Mouse (Mus musculus) lung, postnatal 10 days (tissue): Measurements from ENCODE around the gene Spast.

Source experiments
- DNase-seq: peaks from one replicate; pipeline ENCODE4 v3.0.0; 2021

The Spast gene

GRCm38 (mm10) chr17:74431481-74431880, 92.7 kb downstream of the Spast start:
- peak; percentile 14 for DNase-seq

GRCm38 (mm10) chr17:74432631-74433030, 93.8 kb downstream of the Spast start:
- DNase-seq: no peak

DNA sequence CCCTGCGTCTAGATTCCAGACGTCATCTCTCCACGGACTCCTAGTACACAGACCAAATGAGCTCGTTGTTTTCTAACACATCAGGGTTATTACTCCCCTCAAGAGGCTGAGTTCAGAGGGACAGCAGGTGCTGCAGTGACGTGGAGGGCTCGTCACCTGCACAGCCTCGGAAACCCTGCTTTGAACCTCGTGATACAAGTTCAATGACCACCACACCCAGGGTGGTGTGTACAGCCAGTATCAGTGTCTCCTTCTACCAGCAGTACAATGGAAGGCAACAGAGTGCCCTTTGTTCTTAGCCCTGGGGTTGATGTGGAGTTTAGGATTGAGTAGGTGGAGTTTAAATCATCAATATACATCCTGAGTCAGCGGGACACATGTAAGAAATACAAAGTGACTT, 99.0 kb downstream of the Spast start:
- DNase-seq: no peak

DNA sequence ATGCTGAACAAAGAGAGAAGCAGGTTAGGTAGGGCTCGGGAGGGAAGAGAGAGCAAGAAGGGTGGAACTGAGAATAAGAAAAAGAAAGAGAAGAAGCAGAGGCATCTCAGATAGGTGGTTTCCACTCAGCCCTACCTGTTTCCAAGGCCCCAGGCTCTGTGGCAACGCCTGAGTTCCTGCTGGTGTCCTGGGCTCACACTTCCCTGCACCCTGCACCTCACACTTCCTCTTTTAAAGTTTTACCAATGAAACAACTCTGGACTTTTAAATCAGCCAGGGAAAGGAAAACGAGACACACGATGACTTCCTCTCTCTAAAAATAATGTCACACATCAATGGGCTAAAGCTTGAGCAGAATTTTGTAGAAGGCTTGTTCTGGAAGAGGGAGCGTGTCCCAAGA, 101.7 kb downstream of the Spast start:
- no peak for DNase-seq
